Mouse (Mus musculus): Measurements from ENCODE around the gene Adipor1.
"Not testable (repeated sequence)": the region's sequence is repeated elsewhere in the genome, so short reads cannot be mapped to it uniquely, and the experiment has no call there.

The Adipor1 gene

DNA sequence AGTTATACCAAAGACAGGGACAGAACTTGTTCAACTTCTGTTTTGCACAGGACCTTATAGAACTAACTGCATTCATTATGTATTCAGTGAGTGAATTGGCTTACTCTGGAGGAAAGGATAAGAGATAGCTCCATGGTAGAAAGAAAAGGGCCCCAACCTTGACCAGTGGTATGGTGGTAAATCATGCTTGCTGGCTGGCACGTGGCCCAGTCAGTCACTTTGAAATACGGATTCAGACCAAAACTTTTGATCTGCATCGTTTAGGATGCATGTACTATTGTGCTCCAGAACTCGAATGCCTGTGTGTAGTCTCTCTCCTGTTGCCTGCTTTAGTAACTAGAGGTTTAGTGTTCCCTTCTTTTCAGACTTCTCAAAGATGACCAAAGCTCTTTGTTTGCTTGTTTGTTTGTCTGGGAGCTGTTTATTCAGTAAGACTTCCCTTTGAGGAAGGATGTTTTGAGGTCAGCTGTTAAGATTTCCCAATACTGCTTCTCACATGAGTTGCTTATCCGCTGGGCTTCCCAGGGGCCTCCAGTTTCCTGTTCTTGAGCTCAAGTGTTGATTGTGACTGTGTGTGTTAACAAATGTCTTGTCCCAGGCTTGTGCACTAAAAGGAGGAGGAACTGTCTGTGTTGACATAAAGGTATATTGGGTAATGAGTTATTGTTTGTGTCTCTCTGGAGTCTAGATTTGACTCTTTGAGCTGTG, 4.7 kb downstream of the Adipor1 start:
- peak; percentile 44 for DNase-seq

DNA sequence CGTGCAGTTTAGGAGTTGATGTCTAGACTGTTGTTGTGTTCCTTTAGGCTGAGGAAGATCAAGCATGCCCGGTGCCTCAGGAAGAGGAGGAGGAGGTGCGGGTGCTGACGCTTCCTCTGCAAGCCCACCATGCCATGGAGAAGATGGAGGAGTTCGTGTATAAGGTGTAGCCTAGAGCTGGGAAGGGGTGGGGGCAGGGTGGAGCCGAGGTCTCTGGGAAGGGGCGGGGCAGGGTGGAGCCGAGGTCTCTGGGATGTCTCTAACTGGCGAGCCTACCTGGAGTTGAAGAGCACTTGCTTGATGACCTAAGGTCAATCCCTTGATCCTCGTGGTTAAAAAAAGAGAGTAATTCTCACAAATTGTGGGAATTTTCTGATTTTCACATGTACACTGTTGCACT, 8.7 kb downstream of the Adipor1 start:
- no peak for DNase-seq

DNA sequence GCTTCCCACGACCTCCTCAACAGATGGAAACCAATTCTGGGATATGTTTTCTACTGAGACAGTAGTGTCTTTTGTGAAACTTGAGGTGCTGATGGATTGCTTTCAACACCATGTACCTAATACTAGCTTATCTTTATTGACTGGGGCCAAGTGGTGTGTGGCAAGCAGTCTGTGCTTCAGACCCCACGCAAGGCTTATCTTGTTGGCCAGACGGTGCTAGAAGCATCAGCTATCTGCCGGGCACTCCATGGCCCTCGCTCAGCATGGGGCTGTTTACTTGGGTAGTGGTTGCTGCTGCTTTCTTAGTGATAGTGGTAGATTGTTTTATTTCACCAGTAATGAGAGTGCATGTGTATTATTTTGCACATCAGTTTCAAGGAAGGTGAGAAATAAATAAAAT, 11.1 kb downstream of the Adipor1 start:
- no peak for DNase-seq

DNA sequence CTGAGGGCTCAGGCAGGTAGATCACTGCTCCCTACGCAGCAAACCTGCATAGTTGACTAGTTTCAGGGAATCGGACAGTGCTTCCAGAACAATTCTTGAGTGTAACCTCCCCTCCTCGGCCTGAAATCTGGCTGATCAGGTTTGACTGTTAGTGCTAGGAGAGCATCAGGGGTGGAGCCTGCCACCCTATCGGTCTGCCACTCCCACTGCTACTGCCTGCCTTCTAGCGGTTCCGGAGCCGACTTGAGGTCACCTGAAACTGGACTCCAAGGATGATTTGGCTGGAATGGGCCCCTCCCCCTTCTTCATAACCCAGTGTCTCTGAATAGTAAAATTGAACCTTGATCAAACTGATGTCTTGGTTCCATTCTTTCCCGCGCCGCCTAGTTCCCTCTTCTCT, 17.8 kb downstream of the Adipor1 start:
- DNase-seq, result no peak

DNA sequence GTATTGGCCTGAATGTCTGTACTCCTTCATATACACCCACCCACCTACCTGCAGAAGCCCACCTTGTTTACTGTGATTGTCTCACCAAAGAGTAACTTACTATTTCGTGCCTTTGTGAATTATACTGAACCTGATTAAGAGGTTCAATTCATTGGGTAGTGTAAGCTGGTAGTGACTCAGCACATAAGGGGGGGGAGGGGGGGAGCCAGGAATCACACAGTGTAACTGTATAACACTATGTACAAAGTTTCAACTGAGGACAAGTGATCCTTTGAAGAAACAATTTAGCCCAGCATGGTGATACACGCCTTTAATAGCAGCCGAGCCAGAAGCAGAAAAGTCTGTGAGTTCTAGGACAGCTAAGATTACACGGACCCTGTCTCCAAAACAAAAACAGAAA, 18.3 kb downstream of the Adipor1 start:
- DNase-seq, result no peak

DNA sequence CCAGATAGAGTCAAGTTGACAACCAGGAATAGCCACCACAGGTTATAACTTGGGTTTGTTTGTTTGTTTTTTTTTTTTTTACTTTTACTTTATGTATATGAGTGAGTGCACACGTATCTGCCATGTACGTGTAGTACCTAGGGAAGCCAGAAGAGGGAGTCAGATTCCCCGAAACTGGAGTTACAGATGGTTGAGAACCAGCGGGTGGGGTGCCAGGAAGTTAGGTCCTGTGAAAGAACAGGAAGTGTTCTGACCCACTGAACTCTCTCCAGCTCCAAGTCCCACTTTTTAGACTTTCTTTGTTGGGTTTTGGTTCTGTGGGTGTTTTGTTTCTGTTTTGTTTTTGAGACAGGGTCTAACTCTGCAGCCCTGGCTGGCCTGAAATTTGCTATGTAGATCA, 20.2 kb downstream of the Adipor1 start:
- DNase-seq, result no peak

DNA sequence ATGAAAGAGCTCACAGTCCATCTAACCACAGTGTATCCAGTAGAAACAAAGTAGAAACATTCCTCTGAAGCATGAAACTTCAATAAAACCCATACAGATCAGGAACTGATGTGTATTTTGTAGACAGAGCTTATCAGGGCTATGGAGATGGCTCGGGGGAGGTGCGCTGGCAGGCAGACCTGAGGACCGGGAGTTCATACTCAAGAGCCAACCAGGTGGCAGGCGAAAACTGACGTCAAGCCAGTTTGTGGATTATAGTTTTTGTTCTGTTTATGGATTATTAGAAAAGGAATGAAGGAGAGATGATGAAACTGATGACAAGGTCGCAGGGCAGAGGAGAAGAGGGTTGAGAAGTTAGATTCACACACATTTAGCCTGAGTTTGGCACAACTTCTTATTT, 25.3 kb downstream of the Adipor1 start:
- DNase-seq, result no peak

DNA sequence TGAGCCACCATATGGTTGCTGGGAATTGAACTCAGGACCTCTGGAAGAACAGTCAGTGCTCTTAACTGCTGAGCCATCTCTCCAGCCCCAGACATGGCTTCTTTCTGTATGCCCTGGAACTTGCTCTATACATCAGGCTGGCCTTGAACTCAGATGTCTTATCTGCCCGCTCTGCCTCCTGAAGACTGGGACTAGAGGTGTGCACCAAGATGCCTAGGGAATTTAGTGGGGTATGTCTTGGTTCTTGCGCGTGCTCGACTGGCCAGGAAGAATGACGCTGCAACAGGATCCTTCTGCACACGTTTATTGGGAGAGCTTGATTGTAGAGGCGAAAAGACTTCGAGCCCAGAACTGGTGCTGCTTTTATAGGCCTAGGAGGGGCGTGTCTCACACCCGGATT, 26.6 kb downstream of the Adipor1 start:
- DNase-seq, result not testable (repeated sequence)

DNA sequence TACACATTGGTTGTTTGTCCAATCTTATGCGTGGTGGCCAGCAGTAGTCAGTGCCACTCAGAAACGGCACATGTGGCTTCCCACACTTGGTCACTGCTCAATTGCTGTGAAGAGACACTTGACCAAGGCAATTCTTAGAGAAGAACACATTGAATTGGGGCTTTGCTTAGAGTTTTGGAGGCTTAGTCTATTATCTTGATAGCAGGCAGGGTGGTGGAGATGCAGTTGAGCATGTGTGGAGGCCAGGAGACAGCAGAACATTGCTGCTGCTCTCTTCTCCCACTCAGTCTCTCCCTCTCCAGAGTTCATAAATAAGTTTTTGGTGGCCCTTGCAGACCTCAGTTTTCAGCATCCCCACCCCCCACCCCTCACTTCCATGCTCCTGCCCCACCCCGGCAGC, 27.2 kb downstream of the Adipor1 start:
- DNase-seq, result no peak

DNA sequence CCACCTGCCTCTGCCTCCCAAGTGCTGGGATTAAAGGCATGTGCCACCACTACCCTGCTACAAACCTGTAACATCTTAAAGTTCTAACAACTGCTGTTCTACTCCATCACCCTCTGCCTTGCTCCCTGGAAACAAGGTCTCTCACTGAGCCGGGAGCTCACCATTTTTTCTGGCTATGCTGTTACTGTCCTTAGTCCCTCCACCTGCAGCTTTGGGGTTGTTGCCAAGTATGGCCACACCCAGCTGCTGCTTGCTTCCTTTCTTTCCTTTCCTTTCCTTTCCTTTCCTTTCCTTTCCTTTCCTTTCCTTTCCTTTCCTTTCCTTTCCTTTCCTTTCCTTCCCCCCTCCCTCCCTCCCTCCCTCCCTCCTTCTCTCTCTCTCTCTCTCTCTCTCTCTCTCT, 28.1 kb downstream of the Adipor1 start:
- not testable (repeated sequence) for DNase-seq

DNA sequence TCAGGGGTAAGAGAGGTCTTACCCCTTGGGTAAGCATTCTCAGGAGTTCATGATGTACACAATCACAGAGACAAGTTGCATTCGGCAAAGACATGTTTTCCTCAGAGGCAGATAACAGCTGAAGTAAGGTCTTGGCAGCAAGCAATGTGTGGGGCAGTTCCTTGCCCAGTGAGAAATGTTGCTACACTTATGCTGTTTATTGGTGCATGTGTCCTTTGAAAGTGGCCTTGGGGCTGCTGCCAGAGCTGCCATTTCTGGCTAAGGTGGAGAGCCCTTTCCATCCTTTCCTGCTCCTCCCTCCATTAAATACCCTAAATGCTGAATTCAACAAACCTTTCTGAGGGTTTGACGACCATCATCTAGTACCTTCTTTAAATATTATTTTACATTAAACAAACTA, 30.2 kb downstream of the Adipor1 start:
- DNase-seq, result no peak

DNA sequence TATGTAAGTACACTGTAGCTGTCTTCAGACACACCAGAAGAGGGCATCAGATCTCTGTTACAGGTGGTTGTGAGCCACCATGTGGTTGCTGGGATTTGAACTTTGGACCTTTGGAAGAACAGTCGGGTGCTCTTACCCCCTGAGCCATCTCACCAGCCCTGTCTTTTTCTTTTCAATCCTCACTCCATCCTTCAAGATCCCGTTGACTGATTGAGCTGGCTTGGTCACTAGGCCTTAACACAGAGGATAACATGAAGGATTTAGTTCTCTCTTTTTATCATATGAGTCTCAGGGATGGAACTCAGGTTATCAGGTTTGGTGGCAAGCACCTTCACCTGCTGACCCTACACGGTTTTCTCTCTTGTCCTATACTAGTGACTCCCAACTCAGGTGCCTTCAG, 33.4 kb downstream of the Adipor1 start:
- DNase-seq, result not testable (repeated sequence)

DNA sequence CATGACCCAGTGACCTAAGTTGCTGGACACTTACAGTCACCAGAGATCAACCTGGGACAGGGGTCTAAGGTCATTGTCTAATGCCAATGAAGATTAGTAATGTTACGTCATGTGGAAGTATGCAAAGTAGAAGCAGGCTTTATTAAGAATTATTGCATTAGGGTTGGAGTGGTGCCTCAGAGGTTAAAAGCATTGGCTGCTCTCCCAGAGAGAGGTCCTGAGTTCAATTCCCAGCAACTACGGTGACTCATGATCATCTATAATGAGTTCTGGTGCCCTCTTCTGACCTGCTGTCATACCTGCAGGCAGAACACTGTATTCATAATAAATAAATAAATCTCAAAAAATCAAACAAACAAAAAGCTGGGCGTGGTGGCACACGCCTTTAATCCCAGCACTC, 35.0 kb downstream of the Adipor1 start:
- DNase-seq, result no peak

DNA sequence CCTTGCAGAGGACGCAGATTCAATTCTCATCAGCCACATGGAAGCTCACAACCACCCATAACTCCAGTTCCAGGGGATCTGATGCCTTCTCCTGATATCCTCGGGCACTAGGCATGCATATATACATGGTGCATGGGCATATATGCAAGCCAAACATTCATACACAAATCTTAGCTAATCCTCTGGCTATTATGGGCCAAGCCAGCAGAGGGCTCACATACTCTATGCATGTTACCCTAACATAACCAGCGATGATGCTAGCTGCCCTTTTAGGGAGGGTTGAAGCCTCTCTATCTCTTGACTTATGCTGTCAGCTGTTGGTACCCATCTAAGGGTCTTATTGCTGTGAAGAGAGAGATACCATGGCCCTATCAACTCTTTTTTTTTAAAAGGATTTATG, 35.8 kb downstream of the Adipor1 start:
- peak; percentile 23 for DNase-seq

DNA sequence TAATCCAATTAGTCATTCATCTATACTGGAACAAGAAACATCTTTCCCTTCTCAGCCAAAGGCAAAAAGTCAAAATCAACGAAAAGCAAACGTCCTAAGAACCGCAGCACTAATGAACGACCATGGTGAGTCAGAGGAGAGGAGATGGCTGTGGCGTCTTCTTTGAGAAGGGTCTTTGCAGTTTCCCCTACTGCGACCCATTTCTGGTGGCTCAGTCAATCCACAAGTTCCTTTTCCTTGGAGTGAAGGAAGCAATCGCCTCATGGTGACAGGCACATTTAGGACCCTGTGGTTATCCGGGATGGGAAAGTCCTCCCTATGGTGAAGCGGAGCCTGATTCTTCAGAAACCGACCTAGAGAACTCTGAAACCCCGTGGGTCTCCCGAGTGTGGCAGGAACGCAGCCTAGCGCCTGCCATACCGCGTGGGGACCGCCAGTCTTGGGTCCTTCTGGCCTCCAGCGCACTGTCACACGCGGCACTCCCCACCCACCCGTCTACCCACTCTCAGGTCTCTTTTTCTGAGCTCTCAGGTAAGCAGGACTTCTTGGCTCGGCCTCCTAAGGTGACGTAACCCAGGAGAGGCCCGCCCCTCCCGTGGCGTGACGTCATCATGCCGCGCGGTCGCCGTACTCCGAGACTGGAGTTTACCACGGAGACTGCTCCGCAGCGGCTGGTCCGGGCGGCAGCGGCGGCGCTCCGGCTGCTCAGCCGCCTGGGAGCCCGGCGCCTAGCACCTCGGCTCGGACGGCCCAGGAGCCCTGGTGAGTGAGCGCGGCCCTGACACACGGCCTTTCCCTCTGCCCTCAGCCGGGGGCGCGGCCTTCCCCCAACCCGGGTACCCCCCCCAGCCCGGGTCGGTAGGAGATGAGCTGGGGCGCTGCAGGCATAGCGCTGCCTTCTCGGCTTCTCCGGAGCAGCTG, 40.0 kb downstream of the Adipor1 start, which contains the start of gene Klhl12:
Klhl12 (plus strand) TSS at position 628 of the 921 bp plus-strand sequence.
- peak; percentile 93 for DNase-seq

DNA sequence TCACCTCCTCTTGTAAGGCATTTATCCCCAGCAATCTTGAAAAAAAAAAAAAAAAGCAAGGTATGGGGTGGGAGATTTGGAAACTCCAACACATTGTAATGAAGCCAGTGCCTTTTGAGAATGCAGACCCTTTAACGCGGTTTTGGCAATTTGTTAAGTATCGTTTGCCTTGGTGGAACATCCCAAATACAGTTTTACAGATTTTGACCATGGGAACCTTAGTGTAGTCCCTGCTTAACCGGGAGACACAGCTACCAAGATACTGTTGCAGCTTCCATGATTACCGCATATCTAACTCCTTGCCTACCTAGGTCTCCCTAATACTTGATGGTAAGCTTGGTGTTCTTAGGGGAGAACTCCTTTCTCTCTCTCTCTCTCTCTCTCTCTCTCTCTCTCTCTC, 40.9 kb downstream of the Adipor1 start:
- DNase-seq, result no peak

DNA sequence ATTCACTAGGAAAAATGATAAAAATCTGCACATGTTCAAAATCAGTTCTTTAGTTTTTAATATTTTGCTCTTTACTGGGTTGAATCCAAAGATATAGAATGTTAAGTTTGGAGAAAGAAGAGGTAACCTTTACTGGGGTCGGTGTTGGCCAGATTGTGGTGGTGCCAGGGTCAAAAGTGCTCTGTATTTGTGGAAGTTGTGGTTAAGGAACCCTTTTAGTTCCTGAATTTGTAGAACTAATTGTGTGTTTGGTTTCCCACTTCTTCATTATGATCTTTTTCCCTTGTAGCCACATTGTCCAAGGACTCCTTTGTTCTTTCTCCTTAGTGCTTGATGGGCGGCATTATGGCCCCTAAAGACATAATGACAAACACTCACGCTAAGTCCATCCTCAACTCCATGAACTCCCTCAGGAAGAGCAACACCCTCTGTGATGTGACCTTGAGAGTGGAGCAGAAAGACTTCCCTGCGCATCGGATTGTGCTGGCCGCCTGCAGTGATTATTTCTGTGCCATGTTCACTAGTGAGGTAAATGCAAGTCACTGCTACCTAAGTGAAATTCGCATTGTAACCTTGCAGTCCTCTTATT, 43.1 kb downstream of the Adipor1 start:
- DNase-seq, result no peak

DNA sequence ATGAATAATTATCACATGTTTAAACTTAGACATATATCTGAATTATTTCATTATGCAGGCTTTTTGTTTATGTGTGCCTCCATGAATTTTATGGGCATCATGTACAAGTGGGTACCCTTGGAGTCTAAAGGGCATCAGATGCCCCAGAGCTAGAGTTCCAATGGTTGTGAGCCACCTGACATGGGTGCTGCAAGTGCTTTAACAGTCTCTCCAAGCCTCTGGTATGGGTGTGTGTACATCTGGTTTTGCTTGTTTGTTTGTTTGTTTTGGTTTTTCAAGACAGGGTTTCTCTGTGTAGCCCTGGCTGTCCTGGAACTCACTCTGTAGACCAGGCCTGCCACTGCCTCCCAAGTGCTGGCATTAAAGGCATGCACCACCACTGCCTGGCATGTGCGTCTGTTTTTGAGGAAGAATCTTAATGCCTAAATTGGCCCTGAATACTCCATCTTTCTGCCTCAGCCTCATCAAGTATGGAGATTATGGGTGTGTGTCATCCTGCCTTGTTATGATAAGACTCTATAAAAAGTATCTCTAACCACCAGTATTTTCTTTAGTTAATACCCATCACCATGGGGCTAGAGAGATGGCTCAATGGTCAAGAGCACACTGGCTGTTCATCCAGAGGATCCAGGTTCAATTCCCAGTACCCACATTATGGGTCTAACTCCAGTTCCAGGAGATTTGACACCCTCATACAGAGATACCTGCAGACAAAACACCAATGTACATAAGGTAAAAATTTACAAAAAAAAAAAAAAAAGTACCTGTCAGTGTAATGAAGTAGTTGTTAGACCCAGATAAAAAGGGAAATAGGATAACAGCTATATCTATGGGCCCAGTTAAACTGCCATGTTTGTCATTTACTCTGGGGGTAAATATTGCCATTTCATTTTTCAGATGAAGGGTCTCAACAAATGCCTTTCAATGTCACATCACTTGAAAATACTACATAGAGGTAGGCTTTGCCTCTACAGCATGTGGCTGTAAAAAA, 45.4 kb downstream of the Adipor1 start:
- no peak for DNase-seq
